Mouse (Mus musculus) hindbrain, embryonic 15.5 days (tissue): ENCODE measurements at regions not wholly inside any gene's neighbourhood (a gene's known extent, or its start where the extent isn't known, plus 50 kb on each side); places are given as distances from the start of the nearest gene placed in this dataset.

Experiments used
- ATAC-seq: fragments of 200-750 bp; cut with Nextera tagmentation; 2 replicates; pipeline ENCODE4 v1.8.0; 2017; ENCODE audit warnings: low read depth, moderate number of reproducible peaks, moderate TSS enrichment; ENCODE audit not compliant: low FRiP score
- H3K27ac ChIP-seq: fragments of 300-500 bp; sonication (generic); replicated peaks from 2 replicates; pipeline ENCODE4 v1.5.1; 2015; ENCODE audit warnings: mild to moderate bottlenecking, inconsistent platforms
- H3K27me3 ChIP-seq: fragments of 300-500 bp; sonication (generic); 2 replicates; pipeline ENCODE4 v1.6.1; 2015; ENCODE audit warnings: control low read depth, inconsistent platforms
- H3K36me3 ChIP-seq: fragments of 300-500 bp; sonication (generic); 2 replicates; pipeline ENCODE4 v1.6.1; 2015; ENCODE audit warnings: control low read depth, inconsistent platforms
- H3K4me1 ChIP-seq: fragments of 300-500 bp; sonication (generic); replicated peaks from 2 replicates; pipeline ENCODE4 v1.6.1; 2015; ENCODE audit warnings: control low read depth, inconsistent platforms
- H3K4me2 ChIP-seq: fragments of 300-500 bp; sonication (generic); 2 replicates; pipeline ENCODE4 v1.6.1; 2015; ENCODE audit warnings: moderate library complexity, mild to moderate bottlenecking, inconsistent platforms
- H3K4me3 ChIP-seq: fragments of 300-500 bp; sonication (generic); 2 replicates; pipeline ENCODE4 v1.5.1; 2015; ENCODE audit warnings: mild to moderate bottlenecking, inconsistent platforms
- H3K9ac ChIP-seq: fragments of 300-500 bp; sonication (generic); 2 replicates; pipeline ENCODE4 v1.6.1; 2015; ENCODE audit warnings: inconsistent platforms
- H3K9me3 ChIP-seq: fragments of 300-500 bp; sonication (generic); 2 replicates; pipeline ENCODE4 v1.6.1; 2016; ENCODE audit warnings: control low read depth, inconsistent platforms
- WGBS: fragments of 180-500 bp; shearing (Covaris S2); methylation state at CpG from one replicate; pipeline ENCODE4 v1.1.7; 2015; 5-methylcytosine and 5-hydroxymethylcytosine counted together

- peak overlapping the region; percentile 35 for H3K4me2 ChIP-seq
- H3K27ac ChIP-seq = 0 out of 2 replicates have a peak overlapping the region, but pooled peaks have one; percentile 48
- H3K9me3 ChIP-seq = no peaks in the 10 kb centered on the region
- H3K36me3 ChIP-seq = no peaks in the 10 kb centered on the region
- no peak overlapping the region for H3K4me3 ChIP-seq
- H3K27me3 ChIP-seq = no peaks in the 10 kb centered on the region
- WGBS = 17% methylated on average over 5 of the region's 5 CpGs
- ATAC-seq = 0 out of 2 replicates have a peak, but pooled peaks have one; percentile 63
- no peak overlapping the region for H3K9ac ChIP-seq
- peaks cover 11% of the 10 kb centered on the region for H3K4me1 ChIP-seq
Observed at GRCm38 (mm10) chr10:17631817-17632216, 91.2 kb upstream of the Cited2 start.

- Histone ChIP-seq H3K4me2 (no peak overlapping the region), H3K27me3 (no peaks in the 10 kb centered on the region), H3K36me3 (no peaks in the 10 kb centered on the region), H3K27ac (no peak overlapping the region), H3K4me3 (no peak overlapping the region), H3K9ac (no peak overlapping the region), H3K4me1 (peaks cover 11% of the 10 kb centered on the region), H3K9me3 (no peaks in the 10 kb centered on the region)
- no peak for ATAC-seq
- 78% methylated on average over 12 of the region's 12 CpGs for WGBS
Observed at GRCm38 (mm10) chr10:17632959-17633674, 89.9 kb upstream of the Cited2 start.

GRCm38 (mm10) chr10:17645363-17645762 lies 77.7 kb upstream of the Cited2 start:
- H3K36me3 ChIP-seq = no peaks in the 10 kb centered on the region
- H3K4me1 ChIP-seq = no peaks in the 10 kb centered on the region
- H3K9me3 ChIP-seq = no peaks in the 10 kb centered on the region
- H3K4me3 ChIP-seq = no peak overlapping the region
- H3K4me2 ChIP-seq = no peak overlapping the region
- 94% methylated on average over 5 of the region's 5 CpGs for WGBS
- no peaks in the 10 kb centered on the region for H3K27me3 ChIP-seq
- no peak overlapping the region for H3K27ac ChIP-seq
- no peak overlapping the region for H3K9ac ChIP-seq
- no peak for ATAC-seq

- Histone ChIP-seq H3K36me3 (no peaks in the 10 kb centered on the region), H3K9ac (no peak overlapping the region), H3K4me1 (no peaks in the 10 kb centered on the region), H3K27me3 (no peaks in the 10 kb centered on the region), H3K9me3 (no peaks in the 10 kb centered on the region), H3K27ac (no peak overlapping the region), H3K4me2 (no peak overlapping the region), H3K4me3 (no peak overlapping the region)
- ATAC-seq = no peak
- 93% methylated on average over 4 of the region's 4 CpGs for WGBS
Observed at GRCm38 (mm10) chr10:17646391-17646790, 76.6 kb upstream of the Cited2 start.

- WGBS = 67% methylated on average over 6 of the region's 6 CpGs
- Histone ChIP-seq H3K36me3 (no peaks in the 10 kb centered on the region), H3K4me2 (no peak overlapping the region), H3K4me1 (no peaks in the 10 kb centered on the region), H3K27me3 (no peaks in the 10 kb centered on the region), H3K9ac (no peak overlapping the region), H3K27ac (no peak overlapping the region), H3K9me3 (no peaks in the 10 kb centered on the region), H3K4me3 (no peak overlapping the region)
- no peak for ATAC-seq
Observed at GRCm38 (mm10) chr10:17648077-17648476, 74.9 kb upstream of the Cited2 start.

- no peak for ATAC-seq
- Histone ChIP-seq H3K27me3 (no peaks in the 10 kb centered on the region), H3K4me2 (no peak overlapping the region), H3K36me3 (no peaks in the 10 kb centered on the region), H3K4me1 (no peaks in the 10 kb centered on the region), H3K4me3 (no peak overlapping the region), H3K27ac (no peak overlapping the region), H3K9me3 (no peaks in the 10 kb centered on the region), H3K9ac (no peak overlapping the region)
- WGBS = 89% methylated on average over 6 of the region's 6 CpGs
Observed at GRCm38 (mm10) chr10:17650997-17651750, 71.8 kb upstream of the Cited2 start.

- no peaks in the 10 kb centered on the region for H3K36me3 ChIP-seq
- no peak for ATAC-seq
- WGBS = 32% methylated on average over 6 of the region's 6 CpGs
Observed at GRCm38 (mm10) chr10:17653325-17653724, 69.7 kb upstream of the Cited2 start.

GRCm38 (mm10) chr10:17653785-17654184 lies 69.2 kb upstream of the Cited2 start:
- no peaks in the 10 kb centered on the region for H3K27me3 ChIP-seq
- no peak overlapping the region for H3K4me2 ChIP-seq
- no peaks in the 10 kb centered on the region for H3K9me3 ChIP-seq
- no peak overlapping the region for H3K4me3 ChIP-seq
- H3K4me1 ChIP-seq = no peaks in the 10 kb centered on the region
- H3K36me3 ChIP-seq = no peaks in the 10 kb centered on the region
- WGBS = 78% methylated on average over 9 of the region's 9 CpGs
- no peak overlapping the region for H3K27ac ChIP-seq
- H3K9ac ChIP-seq = no peak overlapping the region
- no peak for ATAC-seq

More at GRCm38 (mm10) chr10:17653325-17653724, 69.7 kb upstream of the Cited2 start:
- no peaks in the 10 kb centered on the region for H3K27me3 ChIP-seq
- H3K27ac ChIP-seq = no peak overlapping the region
- no peak overlapping the region for H3K9ac ChIP-seq
- no peak overlapping the region for H3K4me2 ChIP-seq
- no peaks in the 10 kb centered on the region for H3K9me3 ChIP-seq
- H3K4me3 ChIP-seq = no peak overlapping the region
- no peaks in the 10 kb centered on the region for H3K4me1 ChIP-seq

GRCm38 (mm10) chr10:17654308-17654858 lies 68.6 kb upstream of the Cited2 start:
- H3K4me1 ChIP-seq = no peaks in the 10 kb centered on the region
- H3K9ac ChIP-seq = no peak overlapping the region
- no peak for ATAC-seq
- 80% methylated on average over 2 of the region's 2 CpGs for WGBS
- no peak overlapping the region for H3K27ac ChIP-seq
- no peak overlapping the region for H3K4me3 ChIP-seq
- H3K36me3 ChIP-seq = no peaks in the 10 kb centered on the region
- no peaks in the 10 kb centered on the region for H3K9me3 ChIP-seq
- H3K27me3 ChIP-seq = no peaks in the 10 kb centered on the region
- H3K4me2 ChIP-seq = no peak overlapping the region

GRCm38 (mm10) chr10:17655459-17656051 lies 67.5 kb upstream of the Cited2 start:
- H3K4me2 ChIP-seq = no peak overlapping the region
- H3K4me3 ChIP-seq = no peak overlapping the region
- WGBS = 68% methylated on average over 10 of the region's 10 CpGs
- no peaks in the 10 kb centered on the region for H3K27me3 ChIP-seq
- no peak overlapping the region for H3K27ac ChIP-seq
- H3K36me3 ChIP-seq = no peaks in the 10 kb centered on the region
- no peaks in the 10 kb centered on the region for H3K9me3 ChIP-seq
- no peaks in the 10 kb centered on the region for H3K4me1 ChIP-seq
- ATAC-seq = no peak
- no peak overlapping the region for H3K9ac ChIP-seq

GRCm38 (mm10) chr10:17656305-17656704 lies 66.7 kb upstream of the Cited2 start:
- ATAC-seq = no peak
- Histone ChIP-seq H3K4me1 (no peaks in the 10 kb centered on the region), H3K4me3 (no peak overlapping the region), H3K27me3 (no peaks in the 10 kb centered on the region), H3K9ac (no peak overlapping the region), H3K27ac (no peak overlapping the region), H3K9me3 (no peaks in the 10 kb centered on the region), H3K36me3 (no peaks in the 10 kb centered on the region), H3K4me2 (no peak overlapping the region)
- 86% methylated on average over 10 of the region's 10 CpGs for WGBS

GRCm38 (mm10) chr10:17656872-17657482 lies 66.0 kb upstream of the Cited2 start:
- Histone ChIP-seq H3K27ac (no peak overlapping the region), H3K36me3 (no peaks in the 10 kb centered on the region), H3K9me3 (no peaks in the 10 kb centered on the region), H3K27me3 (no peaks in the 10 kb centered on the region), H3K9ac (no peak overlapping the region), H3K4me2 (no peak overlapping the region), H3K4me3 (no peak overlapping the region), H3K4me1 (no peaks in the 10 kb centered on the region)
- WGBS = 12% methylated on average over 8 of the region's 8 CpGs
- no peak for ATAC-seq
